Comparison of ENCODE assay signal across 26 mouse cellular contexts in the genomic region with DNA sequence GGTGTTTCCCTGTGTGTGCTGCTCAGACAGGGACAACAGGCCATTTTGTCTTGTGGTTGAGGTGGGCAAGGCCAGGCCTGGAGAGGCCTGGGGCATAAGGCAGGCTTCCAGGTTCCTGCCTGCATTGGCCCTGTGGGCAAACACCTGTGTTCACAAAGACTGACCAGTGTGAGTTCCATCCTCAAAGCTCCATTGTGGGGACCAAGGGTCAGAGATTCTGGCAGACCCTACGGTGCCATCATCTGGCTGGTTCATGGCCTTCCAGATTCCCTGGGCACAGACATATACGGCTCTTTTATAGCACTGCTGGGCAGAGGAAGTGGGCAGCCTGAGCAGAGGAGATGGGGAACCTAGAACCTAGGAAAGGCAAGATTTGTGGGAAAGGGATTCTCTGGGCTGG. TPM values are rescaled to one million over a fixed set of nuclear protein-coding genes. Genes with fewer than 3 reads are reported as not detected.
A peak's percentile ranks its signal among the peaks of the same experiment; 100 is the strongest.
DNase-seq lines count a peak whose midpoint lies in the region; ATAC-seq and TF ChIP-seq lines count a peak whose summit lies in the region.
"Had no signal": no experiment of that assay in that cellular context is flagged by ENCODE, and none has a peak within 500 bp of the region (broad histone marks: within the 10 kb centered on the region; RNA-seq: fewer than 3 reads in every experiment).

No protein-coding gene starts in this region.

- no peak for DNase-seq in heart, adult 18-20 months
- DNase-seq in spleen, adult 2 months (ENCODE audit: low read depth in 1 of 2, low spot score in 2 of 2): no peak
- no peak for DNase-seq in spleen, adult 12 weeks (ENCODE audit: low spot score)
- DNase-seq in liver, postnatal 0 days: no peak
- no peak for DNase-seq in lung, adult 2 months
- DNase-seq in thymus, postnatal 4 days: no peak
- DNase-seq: adrenal gland, postnatal 36 days; cerebellum, adult 8-10 months; cerebellum, postnatal 25 days; gastrocnemius, postnatal 14 days; kidney, adult 11 months; kidney, postnatal 36 days; layer of hippocampus, postnatal 36 days; left cerebral cortex, postnatal 4 days; lung, embryonic 14.5 days; lung, postnatal 14 days; midbrain, embryonic 14.5 days; thymus, adult 2 months had no signal

- H3K4me2 ChIP-seq in heart, embryonic 13.5 days: peak overlapping the region; percentile 82; the same call in 1 of the 2 replicates
- H3K4me2 ChIP-seq in liver, postnatal 0 days (ENCODE audit: low read depth, low read length): peak overlapping the region; percentile 93
- H3K4me2 ChIP-seq: embryonic facial prominence, embryonic 15.5 days; hindbrain, embryonic 15.5 days had no signal

- H3K9me3 ChIP-seq in heart, embryonic 13.5 days: no peaks in the 10 kb centered on the region
- no peaks in the 10 kb centered on the region for H3K9me3 ChIP-seq in liver, postnatal 0 days (ENCODE audit: low read length)
- H3K9me3 ChIP-seq: embryonic facial prominence, embryonic 10.5 days; embryonic facial prominence, embryonic 15.5 days; forebrain, embryonic 13.5 days; hindbrain, embryonic 15.5 days; kidney, embryonic 15.5 days had no signal

- no peak for TF ChIP-seq EP300 in liver, postnatal 0 days (IDR thresholded peaks at IDR 0.05; ENCODE audit: low read depth)

- TF ChIP-seq CTCF in spleen, adult 2 months (IDR thresholded peaks at IDR 0.05; ENCODE audit: extremely low read depth, insufficient read depth, insufficient read length, insufficient replicate concordance): no peak
- TF ChIP-seq CTCF in liver, postnatal 0 days (IDR thresholded peaks at IDR 0.05; ENCODE audit: low read depth): no peak
- no peak for TF ChIP-seq CTCF in lung, adult 2 months (IDR thresholded peaks at IDR 0.05; ENCODE audit: insufficient read depth, low read length)

- H3K27ac ChIP-seq in heart, embryonic 13.5 days (replicated peaks): no peak overlapping the region
- no peak overlapping the region for H3K27ac ChIP-seq in spleen, adult 2 months (ENCODE audit: insufficient read depth, low read length)
- H3K27ac ChIP-seq in liver, postnatal 0 days (ENCODE audit: low read depth): peak overlapping the region; percentile 90; the same call in 1 of the 2 replicates
- H3K27ac ChIP-seq: embryonic facial prominence, embryonic 10.5 days; embryonic facial prominence, embryonic 15.5 days; forebrain, embryonic 13.5 days; hindbrain, embryonic 15.5 days; kidney, embryonic 15.5 days had no signal

- no peak for ATAC-seq in heart, embryonic 13.5 days (ENCODE audit: extremely low read depth, insufficient number of reproducible peaks, low FRiP score, low TSS enrichment)
- no peak for ATAC-seq in liver, postnatal 0 days
- ATAC-seq: CD4-positive, CD25-positive, alpha-beta regulatory T cell, adult 4 months; forebrain, embryonic 13.5 days; inflammation-experienced regulatory T-cells, adult 6 months had no signal

- no peak overlapping the region for H3K4me3 ChIP-seq in heart, embryonic 13.5 days
- H3K4me3 ChIP-seq in spleen, adult 2 months (ENCODE audit: extremely low read depth, insufficient read depth, insufficient read length): peak overlapping the region; percentile 14; the same call in 1 of the 2 replicates
- no peak overlapping the region for H3K4me3 ChIP-seq in liver, postnatal 0 days (ENCODE audit: low read depth, low read length)
- H3K4me3 ChIP-seq in lung, adult 2 months (replicated peaks; ENCODE audit: extremely low read depth, low read depth, low read length): no peak overlapping the region
- H3K4me3 ChIP-seq: embryonic facial prominence, embryonic 10.5 days; embryonic facial prominence, embryonic 15.5 days; forebrain, embryonic 13.5 days; hindbrain, embryonic 15.5 days; kidney, embryonic 15.5 days had no signal

- H3K9ac ChIP-seq in heart, embryonic 13.5 days: no peak overlapping the region
- H3K9ac ChIP-seq in liver, postnatal 0 days (replicated peaks): no peak overlapping the region
- H3K9ac ChIP-seq: embryonic facial prominence, embryonic 15.5 days; forebrain, embryonic 13.5 days; hindbrain, embryonic 15.5 days; kidney, embryonic 15.5 days; lung, embryonic 14.5 days had no signal

- peaks cover 17% of the 10 kb centered on the region for H3K4me1 ChIP-seq in heart, embryonic 13.5 days
- peaks cover 54% of the 10 kb centered on the region for H3K4me1 ChIP-seq in spleen, adult 2 months (ENCODE audit: control insufficient read depth, insufficient read depth, insufficient read length)
- peaks cover 55% of the 10 kb centered on the region for H3K4me1 ChIP-seq in liver, postnatal 0 days (ENCODE audit: insufficient read depth)
- H3K4me1 ChIP-seq in lung, adult 2 months (ENCODE audit: control insufficient read depth, insufficient read depth, low read length): peaks cover 4% of the 10 kb centered on the region; the same call in 1 of the 2 replicates

- no peaks in the 10 kb centered on the region for H3K27me3 ChIP-seq in heart, embryonic 13.5 days (replicated peaks)
- H3K27me3 ChIP-seq in spleen, adult 2 months (ENCODE audit: control insufficient read depth, insufficient read depth, low read length): no peaks in the 10 kb centered on the region
- H3K27me3 ChIP-seq in liver, postnatal 0 days (ENCODE audit: insufficient read depth, low read length): no peaks in the 10 kb centered on the region
- H3K27me3 ChIP-seq: embryonic facial prominence, embryonic 15.5 days had no signal

- H3K36me3 ChIP-seq in heart, embryonic 13.5 days: no peaks in the 10 kb centered on the region
- 0 out of 2 replicates have a peak, but pooled peaks cover 3% of the 10 kb centered on the region for H3K36me3 ChIP-seq in spleen, adult 2 months (ENCODE audit: control insufficient read depth, insufficient read depth, low read length)
- no peaks in the 10 kb centered on the region for H3K36me3 ChIP-seq in liver, postnatal 0 days (replicated peaks; ENCODE audit: insufficient read depth, low read length)
- H3K36me3 ChIP-seq: embryonic facial prominence, embryonic 10.5 days; embryonic facial prominence, embryonic 15.5 days; hindbrain, embryonic 15.5 days; kidney, embryonic 15.5 days had no signal

- no peak for TF ChIP-seq POLR2A in spleen, adult 2 months (IDR thresholded peaks at IDR 0.05; ENCODE audit: low read depth, low read length)
- no peak for TF ChIP-seq POLR2A in lung, adult 2 months (IDR thresholded peaks at IDR 0.05; ENCODE audit: borderline replicate concordance, extremely low read depth, low read depth, low read length)

- 93% methylated on average over 2 of the region's 2 CpGs for WGBS in heart, embryonic 13.5 days
- WGBS in spleen, adult 2 months: 86% methylated on average over 2 of the region's 2 CpGs
- 81% methylated on average over 2 of the region's 2 CpGs for WGBS in liver, postnatal 0 days (ENCODE audit: insufficient replicate concordance)
- 75% methylated on average over 2 of the region's 2 CpGs for WGBS in lung, adult 2 months

RNA-seq across cellular contexts. Expression of gene Sh3bp2, which starts 1.7 kb away (rescaled TPM):
- polyA plus RNA-seq in heart, embryonic 13.5 days (2015; fragmentation: Nextera tagmentation; extraction: Ambion mirVana): 3.9 and 4.9 TPM in 2 replicates
- total RNA-seq in heart, adult 18-20 months (2021): 1 to 10 TPM; 2.6 to 3.2 TPM
- polyA plus RNA-seq in spleen, adult 2 months (2012; rRNA removed): 50.7 and 51.3 TPM in 2 replicates
- polyA plus RNA-seq in liver, postnatal 0 days (2015; fragmentation: Nextera tagmentation; extraction: Ambion mirVana): 7.7 and 9.8 TPM in 2 replicates
- polyA plus RNA-seq in lung, adult 2 months (2012; rRNA removed): 14.1 and 17.3 TPM in 2 replicates

RNA-seq across cellular contexts. Expression of gene Tnip2, which starts 13.6 kb away (rescaled TPM):
- 14.6 and 18.8 TPM in 2 replicates for polyA plus RNA-seq in heart, embryonic 13.5 days (2015; fragmentation: Nextera tagmentation; extraction: Ambion mirVana)
- 1 to 10 TPM; 5.7 to 5.9 TPM for total RNA-seq in heart, adult 18-20 months (2021)
- polyA plus RNA-seq in spleen, adult 2 months (2012; rRNA removed): 23.3 and 27.4 TPM in 2 replicates
- polyA plus RNA-seq in liver, postnatal 0 days (2015; fragmentation: Nextera tagmentation; extraction: Ambion mirVana): 5.3 and 5.5 TPM in 2 replicates
- polyA plus RNA-seq in lung, adult 2 months (2012; rRNA removed): 30.1 and 33.6 TPM in 2 replicates

RNA-seq across cellular contexts. Expression of gene Add1, which starts 46.1 kb away (rescaled TPM):
- 143 and 144 TPM in 2 replicates for polyA plus RNA-seq in heart, embryonic 13.5 days (2015; fragmentation: Nextera tagmentation; extraction: Ambion mirVana)
- total RNA-seq in heart, adult 18-20 months (2021): 100 to 1,000 TPM; 124 to 133 TPM
- 152 and 170 TPM in 2 replicates for polyA plus RNA-seq in spleen, adult 2 months (2012; rRNA removed)
- polyA plus RNA-seq in liver, postnatal 0 days (2015; fragmentation: Nextera tagmentation; extraction: Ambion mirVana): 52.0 and 54.8 TPM in 2 replicates
- 188 and 231 TPM in 2 replicates for polyA plus RNA-seq in lung, adult 2 months (2012; rRNA removed)
